ENCODE assay signal across 22 mouse cellular contexts in the genomic region with DNA sequence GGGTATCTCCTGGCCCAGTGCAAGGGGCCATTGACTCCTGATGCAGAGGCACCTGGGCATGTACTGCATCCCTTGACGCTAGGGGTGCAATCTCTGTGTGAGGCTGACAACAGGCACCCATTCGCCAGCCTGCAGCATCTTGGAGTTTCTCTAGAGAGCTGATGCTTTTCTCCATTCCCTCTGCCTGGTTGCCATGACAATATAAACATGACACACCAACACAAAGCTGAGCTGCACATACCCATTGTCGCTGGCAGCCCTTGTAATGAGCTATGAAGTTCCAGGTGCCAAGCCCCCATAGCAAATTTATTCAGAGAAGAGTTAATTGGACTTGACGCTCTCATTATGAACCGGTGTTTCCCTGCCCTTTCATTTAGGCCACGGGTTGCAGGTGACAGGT. TPM values are rescaled to one million over a fixed set of nuclear protein-coding genes. Genes with fewer than 3 reads are reported as not detected.
DNase-seq lines count a peak whose midpoint lies in the region; ATAC-seq and TF ChIP-seq lines count a peak whose summit lies in the region.
"Had no signal": no experiment of that assay in that cellular context is flagged by ENCODE, and none has a peak within 500 bp of the region (broad histone marks: within the 10 kb centered on the region; RNA-seq: fewer than 3 reads in every experiment).

No protein-coding gene starts in this region.

- H3K27ac ChIP-seq in left cerebral cortex, adult 2 months, result no peak overlapping the region
- H3K27ac ChIP-seq in forebrain, embryonic 16.5 days (ENCODE audit: low read length), result no peak overlapping the region
- no peak overlapping the region for H3K27ac ChIP-seq in kidney, embryonic 14.5 days (ENCODE audit: low read depth, low read length)
- H3K27ac ChIP-seq: gastrocnemius, adult 2 months; heart, embryonic 13.5 days; hindbrain, embryonic 15.5 days had no signal

- no peak overlapping the region for H3K4me2 ChIP-seq in forebrain, embryonic 16.5 days (ENCODE audit: low read length)
- no peak overlapping the region for H3K4me2 ChIP-seq in kidney, embryonic 14.5 days (replicated peaks; ENCODE audit: low read depth, low read length)
- H3K4me2 ChIP-seq: heart, embryonic 13.5 days; hindbrain, embryonic 15.5 days had no signal

- TF ChIP-seq CTCF in left cerebral cortex, adult 2 months (IDR thresholded peaks at IDR 0.05), result no peak

- WGBS in forebrain, embryonic 16.5 days, result 26% methylated on average over 6 of the region's 6 CpGs
- WGBS in kidney, embryonic 14.5 days, result 82% methylated on average over 6 of the region's 6 CpGs

- no peak overlapping the region for H3K9ac ChIP-seq in forebrain, embryonic 16.5 days (replicated peaks; ENCODE audit: low read depth, low read length)
- H3K9ac ChIP-seq in kidney, embryonic 14.5 days (ENCODE audit: low read depth, low read length), result no peak overlapping the region
- H3K9ac ChIP-seq: heart, embryonic 13.5 days; hindbrain, embryonic 15.5 days had no signal

- no peaks in the 10 kb centered on the region for H3K27me3 ChIP-seq in forebrain, embryonic 16.5 days (replicated peaks; ENCODE audit: control insufficient read depth, insufficient read depth, low read length)
- no peaks in the 10 kb centered on the region for H3K27me3 ChIP-seq in kidney, embryonic 14.5 days (ENCODE audit: control insufficient read depth, insufficient read depth, low read length)
- H3K27me3 ChIP-seq: hindbrain, embryonic 15.5 days had no signal

- peak; percentile 83 for ATAC-seq in frontal cortex, adult (ENCODE audit: low TSS enrichment)
- ATAC-seq in forebrain, embryonic 16.5 days, result peak; percentile 68
- ATAC-seq in kidney, embryonic 14.5 days (ENCODE audit: low FRiP score, low TSS enrichment), result no peak
- ATAC-seq: intestine, embryonic 16.5 days; lung, postnatal 0 days had no signal

- intact Hi-C loops in left cerebral cortex, postnatal 25 days (cut with DNase I), result no loop called here
- intact Hi-C loops in left cerebral cortex, adult 2 months (cut with DNase I), result no loop called here

- H3K4me1 ChIP-seq in forebrain, embryonic 16.5 days (replicated peaks; ENCODE audit: control insufficient read depth, insufficient read depth, low read length), result peaks cover 2% of the 10 kb centered on the region; the same call in 1 of the 2 replicates
- peaks cover 2% of the 10 kb centered on the region; the same call in 1 of the 2 replicates for H3K4me1 ChIP-seq in kidney, embryonic 14.5 days (ENCODE audit: control insufficient read depth, insufficient read depth, low read length)
- H3K4me1 ChIP-seq: hindbrain, embryonic 15.5 days had no signal

- no peaks in the 10 kb centered on the region for H3K36me3 ChIP-seq in forebrain, embryonic 16.5 days (ENCODE audit: control insufficient read depth, insufficient read depth)
- H3K36me3 ChIP-seq in kidney, embryonic 14.5 days (ENCODE audit: control insufficient read depth, insufficient read depth, low read length), result no peaks in the 10 kb centered on the region
- H3K36me3 ChIP-seq: G1E; heart, embryonic 13.5 days; hindbrain, embryonic 15.5 days had no signal

- no peaks in the 10 kb centered on the region for H3K9me3 ChIP-seq in forebrain, embryonic 16.5 days (ENCODE audit: control insufficient read depth, low read length)
- H3K9me3 ChIP-seq in kidney, embryonic 14.5 days (ENCODE audit: control insufficient read depth, low read length), result no peaks in the 10 kb centered on the region
- H3K9me3 ChIP-seq: G1E; heart, embryonic 13.5 days; hindbrain, embryonic 15.5 days had no signal

- DNase-seq in frontal cortex, postnatal 14 days (ENCODE audit: low spot score in 2 of 2), result no peak
- DNase-seq in left cerebral cortex, postnatal 25 days (ENCODE audit: low spot score in 2 of 2), result peak; percentile 34 to 66
- DNase-seq in left cerebral cortex, adult 2 months (ENCODE audit: extremely low spot score in 1 of 2, low spot score in 2 of 2), result no peak
- peak; percentile 27 for DNase-seq in Muller cell, postnatal 12 days (ENCODE audit: inconsistent ontology term)
- DNase-seq in kidney, postnatal 10 days, result no peak
- DNase-seq: adrenal gland, postnatal 25 days; cerebellum, adult 18-20 months; cerebellum, postnatal 25 days; embryo, embryonic 11 days; gastrocnemius, adult 2 months; heart, adult 11 months; heart, postnatal 36 days; liver; thymus, adult 2 months had no signal

- H3K4me3 ChIP-seq in left cerebral cortex, adult 2 months, result no peak overlapping the region
- no peak overlapping the region for H3K4me3 ChIP-seq in forebrain, embryonic 16.5 days (replicated peaks; ENCODE audit: low read length)
- H3K4me3 ChIP-seq in kidney, embryonic 14.5 days (ENCODE audit: low read length), result no peak overlapping the region
- H3K4me3 ChIP-seq: gastrocnemius, adult 2 months; heart, embryonic 13.5 days; hindbrain, embryonic 15.5 days had no signal

RNA-seq across cellular contexts. Expression of a gene that starts 11.4 kb away (rescaled TPM):
- total RNA-seq in left cerebral cortex, postnatal 25 days (2021), result 10 to 100 TPM; 15.6 to 16.0 TPM
- 10 to 100 TPM; 12.7 to 16.0 TPM for total RNA-seq in left cerebral cortex, adult 2 months (2021)
- polyA plus RNA-seq in forebrain, embryonic 16.5 days (2015; fragmentation: Nextera tagmentation; extraction: Ambion mirVana), result 35.5 and 39.0 TPM in 2 replicates
- 73.0 and 90.4 TPM in 2 replicates for polyA plus RNA-seq in kidney, embryonic 14.5 days (2014; fragmentation: Nextera tagmentation; extraction: Ambion mirVana)
- polyA plus RNA-seq: G1E had no signal

Comparison
In these comparisons a context has a peak if more than half of its experiments do, and no peak if none do; other contexts are left out.
1. DNase-seq: peak in left cerebral cortex, postnatal 25 days (2 of 2) and Muller cell, postnatal 12 days (single experiment); none in frontal cortex, postnatal 14 days (0 of 2), left cerebral cortex, adult 2 months (0 of 2) and kidney, postnatal 10 days (single experiment).